Mouse (Mus musculus) NIH3T3 (cell line): ENCODE data around the gene Kctd20.

Experiments used
- DNase-seq: peaks from one replicate; pipeline ENCODE4 v3.0.0-alpha.2; 2012; ENCODE audit warnings: low read depth

Gene Kctd20

GRCm38 (mm10) chr17:28951831-28952799 lies at the start of gene Kctd20:
TSS of gene Kctd20 (plus strand) at chr17:28951950.
- DNase-seq, result peak; percentile 97

- DNase-seq, result peak; percentile 79
Measured at GRCm38 (mm10) chr17:28904546-28905376, 47.0 kb upstream of the Kctd20 start.

- DNase-seq, result peak; percentile 77
Measured at GRCm38 (mm10) chr17:28905377-28905916, 46.3 kb upstream of the Kctd20 start.

GRCm38 (mm10) chr17:28907959-28908358 lies 43.8 kb upstream of the Kctd20 start:
- peak; percentile 50 for DNase-seq

GRCm38 (mm10) chr17:28909252-28909941 lies 42.4 kb upstream of the Kctd20 start:
- peak; percentile 43 for DNase-seq

GRCm38 (mm10) chr17:28910139-28910538 lies 41.6 kb upstream of the Kctd20 start:
- no peak for DNase-seq

GRCm38 (mm10) chr17:28913200-28913599 lies 38.5 kb upstream of the Kctd20 start:
- DNase-seq, result peak; percentile 94

GRCm38 (mm10) chr17:28913940-28914339 lies 37.8 kb upstream of the Kctd20 start:
- peak; percentile 77 for DNase-seq

- DNase-seq, result no peak
Measured at GRCm38 (mm10) chr17:28915060-28915628, 36.6 kb upstream of the Kctd20 start, which contains the start of gene 4930539E08Rik. TSS of gene 4930539E08Rik (minus strand) at chr17:28915324.

GRCm38 (mm10) chr17:28916520-28916919 lies 35.2 kb upstream of the Kctd20 start:
- no peak for DNase-seq

- no peak for DNase-seq
Measured at GRCm38 (mm10) chr17:28921086-28921485, 30.7 kb upstream of the Kctd20 start.

- no peak for DNase-seq
Measured at GRCm38 (mm10) chr17:28922096-28922495, 29.7 kb upstream of the Kctd20 start.

GRCm38 (mm10) chr17:28924957-28925595 lies 26.7 kb upstream of the Kctd20 start:
- DNase-seq, result peak; percentile 59

- DNase-seq, result peak; percentile 86
Measured at GRCm38 (mm10) chr17:28926380-28926779, 25.4 kb upstream of the Kctd20 start.

- DNase-seq, result peak; percentile 73
Measured at GRCm38 (mm10) chr17:28926866-28927635, 24.7 kb upstream of the Kctd20 start.

- no peak for DNase-seq
Measured at GRCm38 (mm10) chr17:28928004-28928403, 23.7 kb upstream of the Kctd20 start.

- DNase-seq, result no peak
Measured at GRCm38 (mm10) chr17:28929369-28929768, 22.4 kb upstream of the Kctd20 start.

- DNase-seq, result peak; percentile 89
Measured at GRCm38 (mm10) chr17:28930392-28931074, 21.2 kb upstream of the Kctd20 start.
